Mouse (Mus musculus) brain, adult 2 months (tissue): Measurements from ENCODE around the gene Lrrc31.
A peak's percentile ranks its signal among the peaks of the same experiment; 100 is the strongest.

Experiments
- DNase-seq: peaks from one replicate; pipeline ENCODE4 v3.0.0; 2011; ENCODE audit warnings: low read depth, low spot score

Gene Lrrc31

DNA sequence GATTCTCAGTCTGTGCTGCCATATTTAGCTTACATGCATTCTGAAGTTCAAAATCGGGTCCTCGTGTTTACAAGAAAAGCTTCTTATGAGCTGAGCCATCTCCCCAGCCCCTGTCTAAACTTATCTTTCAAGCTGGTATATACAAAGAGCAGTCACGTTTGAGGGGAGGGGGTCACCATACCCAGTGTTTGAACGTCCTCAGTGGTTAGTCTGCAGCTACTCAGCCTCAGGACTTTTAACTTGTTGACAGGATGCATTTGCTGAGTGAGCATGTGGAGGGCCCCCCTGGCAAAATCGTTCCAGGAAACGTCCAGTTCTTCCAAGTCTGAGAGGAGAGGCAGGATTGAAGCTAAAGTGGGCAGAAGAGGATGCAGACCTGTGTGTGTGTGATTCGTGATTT is 8.7 kb downstream of the Lrrc31 start:
- DNase-seq = no peak

GRCm38 (mm10) chr3:30687216-30687615 is 12.4 kb downstream of the Lrrc31 start:
- no peak for DNase-seq

DNA sequence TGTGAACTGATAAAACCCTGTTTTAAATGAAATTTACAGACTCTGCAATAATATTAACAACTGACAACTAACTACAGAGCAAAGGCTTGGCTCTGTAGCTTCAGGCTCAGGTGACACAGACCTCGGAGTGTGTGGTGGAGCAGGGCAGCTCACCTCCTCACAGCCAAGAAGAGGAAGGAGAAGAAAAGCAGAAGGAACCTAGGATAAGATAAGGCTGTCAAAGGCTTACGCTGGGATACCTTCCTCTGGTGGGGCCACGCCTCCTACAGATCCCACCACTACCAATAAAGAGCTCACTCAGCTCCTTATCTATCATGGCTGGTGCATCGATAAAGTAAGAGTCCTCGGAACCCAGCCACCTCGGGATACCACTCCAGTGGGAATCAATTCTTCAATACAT is 16.5 kb downstream of the Lrrc31 start:
- no peak for DNase-seq

- no peak for DNase-seq
Measured at GRCm38 (mm10) chr3:30658486-30658885, 41.2 kb downstream of the Lrrc31 start.

DNA sequence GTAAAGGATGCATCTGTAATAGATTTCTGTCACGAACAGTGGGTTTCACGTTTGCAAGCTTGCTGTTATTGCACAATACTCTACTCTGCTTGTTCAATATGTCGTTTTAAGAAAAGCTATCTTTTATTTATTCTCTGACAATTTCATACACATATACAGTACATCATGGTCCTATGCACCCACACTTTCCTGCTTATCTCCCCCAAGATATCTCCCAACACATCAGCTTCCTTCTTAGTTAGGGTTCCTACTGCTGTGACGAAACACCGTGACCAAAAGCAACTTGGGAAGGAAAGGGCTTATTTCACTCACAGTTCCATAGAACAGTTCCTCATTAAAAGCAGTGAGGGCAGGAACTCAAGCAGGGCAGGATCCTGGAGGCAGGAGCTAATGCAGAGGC is 43.7 kb downstream of the Lrrc31 start:
- no peak for DNase-seq

- peak; percentile 38 for DNase-seq
Measured at GRCm38 (mm10) chr3:30650062-30650841, 49.4 kb downstream of the Lrrc31 start.

GRCm38 (mm10) chr3:30648466-30648865 is 51.2 kb downstream of the Lrrc31 start:
- no peak for DNase-seq

GRCm38 (mm10) chr3:30647440-30648090 is 52.1 kb downstream of the Lrrc31 start, which contains the start of gene Lrrc34:
Gene Lrrc34 (minus strand): TSS chr3:30647869.
- DNase-seq = peak; percentile 22

DNA sequence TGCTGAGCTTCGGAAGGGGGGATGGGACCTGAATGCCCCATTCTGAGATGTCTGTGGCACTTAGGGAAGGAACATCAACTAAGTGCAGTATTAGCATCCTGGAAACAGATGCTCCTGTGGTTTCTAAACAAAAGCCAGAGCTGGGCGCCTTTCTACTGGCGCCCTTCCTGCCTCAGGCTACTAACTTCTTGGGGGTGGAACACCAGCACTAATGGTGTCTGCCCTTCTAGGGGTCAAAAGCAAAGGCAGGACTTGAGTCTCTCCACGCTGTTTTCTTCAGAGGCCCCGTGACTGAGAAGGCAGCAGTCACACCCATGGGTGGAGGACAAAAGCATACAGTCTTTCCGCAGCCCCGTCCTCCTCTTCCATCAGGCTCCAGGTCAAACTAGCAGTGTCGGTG is 52.9 kb downstream of the Lrrc31 start:
- no peak for DNase-seq

- DNase-seq = no peak
Measured at GRCm38 (mm10) chr3:30644207-30644606, 55.4 kb downstream of the Lrrc31 start, which contains the start of gene Lrriq4. Gene Lrriq4 (plus strand): TSS chr3:30644507.

- DNase-seq = no peak
Measured at GRCm38 (mm10) chr3:30635629-30636028, 64.0 kb downstream of the Lrrc31 start.

GRCm38 (mm10) chr3:30633681-30634080 is 66.0 kb downstream of the Lrrc31 start:
- no peak for DNase-seq
